Mouse (Mus musculus) small intestine, adult 2 months (tissue): ENCODE data around the gene Wwox.

ENCODE experiments used
- CTCF ChIP-seq: fragments of 200-500 bp; IDR thresholded peaks from 2 replicates; pipeline ENCODE4 v1.5.1; 2012; ENCODE audit warnings: low read depth, mild to moderate bottlenecking, control low read depth, inconsistent platforms, low read length, moderate library complexity, mixed read lengths; ENCODE audit not compliant: insufficient replicate concordance, insufficient read length; ENCODE audit errors: extremely low read depth
- POLR2A ChIP-seq: fragments of 200-500 bp; IDR thresholded peaks from 2 replicates; pipeline ENCODE4 v1.6.1; 2012; ENCODE audit warnings: low read depth, mild to moderate bottlenecking, control low read depth, inconsistent platforms, low read length, moderate library complexity

DNA sequence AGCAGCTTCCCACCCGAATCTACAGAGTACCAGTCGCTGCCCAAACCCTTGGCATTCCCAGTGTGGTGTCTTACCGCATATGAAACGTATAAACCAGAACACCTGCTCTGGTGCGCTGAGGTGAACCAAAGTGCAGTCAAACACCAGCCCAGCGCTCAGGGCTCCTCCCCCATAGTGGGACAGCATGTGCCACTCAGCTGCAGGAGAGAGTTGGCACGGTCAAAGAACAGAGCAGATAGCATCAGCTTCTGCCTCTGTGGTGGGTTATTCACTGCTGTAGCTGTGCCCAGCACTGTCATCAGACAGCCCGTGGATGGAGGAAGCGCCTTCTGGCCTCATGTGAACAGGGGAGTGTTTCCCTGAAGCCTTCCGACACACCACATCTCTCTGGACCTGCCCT is 400.5 kb downstream of the Wwox start:
- TF ChIP-seq CTCF (no peak), POLR2A (no peak)
